Mouse (Mus musculus): ENCODE results near the gene Ap2m1. TPM values are rescaled to one million over a fixed set of nuclear protein-coding genes. Genes with fewer than 3 reads are reported as not detected.

Gene Ap2m1
- polyA plus RNA-seq, 1 experiment from 2014 or later, result 1,214 TPM

DNA sequence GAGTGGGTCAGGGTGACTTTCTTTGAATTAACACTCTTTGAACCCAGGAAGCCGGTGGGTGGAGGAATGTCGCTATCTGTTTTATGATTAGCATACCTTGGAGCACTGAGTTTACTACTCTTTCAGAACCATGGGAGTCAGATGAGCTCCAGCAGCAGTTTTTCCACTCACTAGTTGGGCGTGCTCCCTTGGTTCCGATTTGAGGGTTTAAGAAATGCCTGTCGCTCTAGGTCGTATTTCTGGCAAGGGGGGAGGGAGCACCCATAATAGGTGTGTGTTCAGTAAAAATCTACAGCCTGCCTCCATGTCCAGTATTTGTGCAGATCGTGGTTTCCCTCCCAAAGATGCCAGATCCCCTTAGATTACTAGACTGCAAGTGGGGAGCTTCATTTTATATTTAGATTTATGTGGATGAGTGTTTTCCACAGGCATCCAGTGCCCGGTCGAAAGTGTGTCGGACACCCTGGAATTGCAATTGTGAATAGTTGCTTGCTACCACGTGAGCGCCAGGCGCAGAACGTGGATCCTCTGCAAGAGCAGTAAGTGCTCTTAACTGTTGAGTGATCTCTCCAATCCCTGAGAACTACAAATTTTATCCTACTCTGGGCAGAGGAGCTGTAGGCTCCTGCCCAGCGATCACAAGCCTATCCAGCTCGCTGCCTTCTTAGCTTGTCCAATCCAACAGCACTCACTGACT is 37.1 kb upstream of the Ap2m1 start:
- H3K4me3 ChIP-seq (replicated peaks; ENCODE audit: low read length), result peak overlapping the region; percentile 55
- 16% methylated on average over 16 of the region's 16 CpGs for WGBS
- ATAC-seq (ENCODE audit: low FRiP score) (peak; percentile 1; the same call in 1 of the 2 replicates), DNase-seq (ENCODE audit: low spot score) (no peak)
- H3K4me2 ChIP-seq (replicated peaks), result peak overlapping the region; percentile 78
- no peaks in the 10 kb centered on the region for H3K9me3 ChIP-seq (ENCODE audit: control insufficient read depth, low read length)
- H3K4me1 ChIP-seq (replicated peaks; ENCODE audit: control insufficient read depth, insufficient read depth, low read length), result peaks cover 13% of the 10 kb centered on the region
- H3K27me3 ChIP-seq (ENCODE audit: control insufficient read depth, insufficient read depth, low read length), result 0 out of 2 replicates have a peak, but pooled peaks cover 3% of the 10 kb centered on the region
- 0 out of 2 replicates have a peak overlapping the region, but pooled peaks have one; percentile 28 for H3K27ac ChIP-seq
- H3K36me3 ChIP-seq (replicated peaks; ENCODE audit: control insufficient read depth, insufficient read depth), result peaks cover 29% of the 10 kb centered on the region
- H3K9ac ChIP-seq, result peak overlapping the region; percentile 68

DNA sequence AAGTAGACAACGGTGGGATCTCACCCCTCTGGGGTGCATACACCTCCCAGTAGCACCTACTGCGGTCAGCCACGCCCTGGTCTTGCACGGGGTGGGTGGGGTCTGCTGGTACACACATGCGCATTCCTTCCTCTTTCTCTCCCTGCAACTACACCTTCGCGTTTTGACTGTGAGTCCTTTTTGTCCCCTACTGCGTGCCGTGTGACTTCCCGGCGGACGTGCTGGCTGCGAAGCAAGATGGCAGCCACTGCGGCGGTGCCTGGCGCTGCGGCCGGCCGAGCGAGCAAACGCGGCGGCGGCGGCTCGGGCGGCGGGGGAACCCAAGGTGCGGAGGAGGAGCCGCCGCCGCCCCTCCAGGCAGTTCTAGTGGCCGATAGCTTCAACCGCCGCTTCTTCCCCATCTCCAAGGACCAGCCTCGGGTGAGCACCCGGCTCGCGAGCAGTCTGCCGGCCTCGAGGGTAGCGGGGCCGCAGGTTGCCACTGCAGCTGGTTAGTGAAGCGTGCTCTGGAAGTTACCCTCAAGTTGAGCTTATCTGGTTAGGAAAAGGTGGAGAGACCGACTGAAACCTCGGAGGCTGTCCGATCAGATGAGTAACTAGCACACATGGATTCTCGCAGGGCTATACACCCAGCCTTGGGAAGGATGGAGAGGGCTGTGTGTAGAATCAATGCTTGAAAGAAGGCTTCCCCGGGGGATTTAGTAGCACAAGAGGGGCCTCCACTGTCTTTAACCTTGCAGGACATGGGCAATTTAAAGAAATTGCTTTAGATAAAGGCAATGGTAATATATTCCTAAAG is 36.4 kb upstream of the Ap2m1 start, which contains the start of gene Eif2b5:
Gene Eif2b5 (plus strand): TSS at position 141 of the 799 bp plus-strand sequence.
- H3K27me3 ChIP-seq (ENCODE audit: control insufficient read depth, insufficient read depth, low read length), result 0 out of 2 replicates have a peak, but pooled peaks cover 3% of the 10 kb centered on the region
- peak within 1 kb of the TSS; percentile 68 for H3K9ac ChIP-seq
- H3K27ac ChIP-seq, result peak within 1 kb of the TSS; percentile 76
- peak within 1 kb of the TSS; percentile 55 for H3K4me3 ChIP-seq (replicated peaks; ENCODE audit: low read length)
- H3K36me3 ChIP-seq (replicated peaks; ENCODE audit: control insufficient read depth, insufficient read depth), result peaks cover 37% of the 10 kb centered on the region
- peak; percentile 94 for ATAC-seq (ENCODE audit: low FRiP score)
- peak; percentile 92 for DNase-seq (ENCODE audit: low spot score)
- peaks cover 13% of the 10 kb centered on the region for H3K4me1 ChIP-seq (replicated peaks; ENCODE audit: control insufficient read depth, insufficient read depth, low read length)
- peak within 1 kb of the TSS; percentile 78 for H3K4me2 ChIP-seq (replicated peaks)
- under 1% methylated on average over 49 of the region's 49 CpGs for WGBS
- no peaks in the 10 kb centered on the region for H3K9me3 ChIP-seq (ENCODE audit: control insufficient read depth, low read length)

DNA sequence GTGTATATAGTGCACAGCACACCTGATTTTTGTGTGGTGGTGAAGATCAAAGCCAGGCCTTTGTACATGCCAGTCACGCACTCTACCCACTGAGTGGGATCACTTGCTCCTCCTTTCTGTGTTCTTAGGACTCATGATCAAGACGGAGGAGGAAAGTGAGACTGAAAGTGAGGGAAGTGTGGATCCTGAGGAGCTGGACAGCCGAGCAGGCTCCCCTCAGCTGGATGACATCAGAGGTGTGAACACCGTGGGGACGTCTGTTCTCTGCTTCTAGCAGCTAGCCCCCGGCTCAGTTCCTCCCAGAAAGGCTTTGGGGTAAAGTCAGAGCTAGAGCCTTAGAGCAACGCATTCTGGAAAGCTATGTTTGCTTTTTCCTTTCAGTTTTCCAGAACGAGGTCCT is 29.3 kb upstream of the Ap2m1 start:
- Histone ChIP-seq H3K4me3 (replicated peaks; ENCODE audit: low read length) (no peak overlapping the region), H3K27me3 (ENCODE audit: control insufficient read depth, insufficient read depth, low read length) (no peaks in the 10 kb centered on the region)
- 91% methylated on average over 8 of the region's 8 CpGs for WGBS

DNA sequence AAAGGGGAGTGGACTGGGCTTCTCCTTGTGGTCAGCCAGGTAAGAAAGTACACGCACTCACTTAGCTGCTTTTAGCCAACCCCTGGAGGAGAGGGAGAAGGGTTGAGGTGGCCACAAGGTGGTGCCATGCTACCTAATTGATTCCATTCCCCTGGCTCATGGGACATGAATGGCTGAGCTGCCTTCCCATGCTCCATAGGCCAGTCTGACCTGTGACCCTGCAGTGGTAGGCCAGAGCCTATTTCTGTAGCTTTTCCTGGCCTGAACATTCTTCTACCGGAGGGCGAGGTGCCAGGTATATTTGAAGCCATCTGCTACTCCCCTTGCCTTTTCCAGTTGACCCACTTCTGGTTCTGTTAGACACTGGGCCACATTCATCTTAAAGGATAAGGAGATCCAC is 25.9 kb upstream of the Ap2m1 start:
- peaks cover 75% of the 10 kb centered on the region for H3K36me3 ChIP-seq (replicated peaks; ENCODE audit: control insufficient read depth, insufficient read depth)
- H3K27ac ChIP-seq, result no peak overlapping the region
- no peaks in the 10 kb centered on the region for H3K4me1 ChIP-seq (replicated peaks; ENCODE audit: control insufficient read depth, insufficient read depth, low read length)
- ATAC-seq (ENCODE audit: low FRiP score), result no peak
- WGBS, result 90% methylated on average over 3 of the region's 3 CpGs
- DNase-seq (ENCODE audit: low spot score), result no peak
- no peaks in the 10 kb centered on the region for H3K27me3 ChIP-seq (ENCODE audit: control insufficient read depth, insufficient read depth, low read length)
- H3K9ac ChIP-seq, result no peak overlapping the region
- no peaks in the 10 kb centered on the region for H3K9me3 ChIP-seq (ENCODE audit: control insufficient read depth, low read length)
- H3K4me3 ChIP-seq (replicated peaks; ENCODE audit: low read length), result no peak overlapping the region
- no peak overlapping the region for H3K4me2 ChIP-seq (replicated peaks)

More for the DNA sequence above, 29.3 kb upstream of the Ap2m1 start:
- H3K36me3 ChIP-seq (replicated peaks; ENCODE audit: control insufficient read depth, insufficient read depth), result peaks cover 99% of the 10 kb centered on the region
- H3K9me3 ChIP-seq (ENCODE audit: control insufficient read depth, low read length), result no peaks in the 10 kb centered on the region
- H3K27ac ChIP-seq, result no peak overlapping the region
- H3K9ac ChIP-seq, result no peak overlapping the region
- ATAC-seq (ENCODE audit: low FRiP score) (no peak), DNase-seq (ENCODE audit: low spot score) (no peak)
- no peak overlapping the region for H3K4me2 ChIP-seq (replicated peaks)
- H3K4me1 ChIP-seq (replicated peaks; ENCODE audit: control insufficient read depth, insufficient read depth, low read length), result no peaks in the 10 kb centered on the region

DNA sequence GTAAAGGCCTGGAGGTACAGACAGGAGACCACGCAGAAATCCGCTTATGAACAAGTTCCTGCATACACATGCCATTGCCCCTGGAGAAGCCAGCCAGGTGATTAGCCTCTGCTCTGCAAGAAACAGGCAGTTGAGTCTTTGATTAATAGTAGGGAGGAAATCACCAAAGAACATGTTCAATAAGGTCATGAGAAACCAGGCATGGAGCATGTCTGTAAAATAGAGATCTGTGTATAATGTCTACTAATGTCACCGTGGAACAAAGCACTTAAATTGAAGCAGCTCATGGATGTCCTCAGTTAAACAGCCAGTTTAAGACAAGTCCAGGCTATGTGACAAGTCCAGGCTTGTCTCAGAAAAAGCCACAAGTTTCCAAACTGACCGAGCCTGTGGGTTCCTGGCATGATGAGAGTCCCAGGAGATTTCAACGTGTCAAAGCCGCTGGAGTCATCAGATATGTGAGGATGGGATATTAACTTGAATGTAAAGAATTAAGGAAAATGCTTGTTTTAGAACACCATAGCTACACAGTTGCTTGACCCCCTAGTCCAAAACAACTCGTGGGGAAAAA is 23.9 kb upstream of the Ap2m1 start:
- 91% methylated on average over 7 of the region's 7 CpGs for WGBS
- Histone ChIP-seq H3K4me3 (replicated peaks; ENCODE audit: low read length) (no peak overlapping the region), H3K9ac (no peak overlapping the region), H3K4me1 (replicated peaks; ENCODE audit: control insufficient read depth, insufficient read depth, low read length) (0 out of 2 replicates have a peak, but pooled peaks cover 5% of the 10 kb centered on the region), H3K27me3 (ENCODE audit: control insufficient read depth, insufficient read depth, low read length) (no peaks in the 10 kb centered on the region), H3K36me3 (replicated peaks; ENCODE audit: control insufficient read depth, insufficient read depth) (peaks cover 55% of the 10 kb centered on the region), H3K27ac (no peak overlapping the region), H3K9me3 (ENCODE audit: control insufficient read depth, low read length) (no peaks in the 10 kb centered on the region), H3K4me2 (replicated peaks) (no peak overlapping the region)
- no peak for ATAC-seq (ENCODE audit: low FRiP score)
- DNase-seq (ENCODE audit: low spot score), result no peak

DNA sequence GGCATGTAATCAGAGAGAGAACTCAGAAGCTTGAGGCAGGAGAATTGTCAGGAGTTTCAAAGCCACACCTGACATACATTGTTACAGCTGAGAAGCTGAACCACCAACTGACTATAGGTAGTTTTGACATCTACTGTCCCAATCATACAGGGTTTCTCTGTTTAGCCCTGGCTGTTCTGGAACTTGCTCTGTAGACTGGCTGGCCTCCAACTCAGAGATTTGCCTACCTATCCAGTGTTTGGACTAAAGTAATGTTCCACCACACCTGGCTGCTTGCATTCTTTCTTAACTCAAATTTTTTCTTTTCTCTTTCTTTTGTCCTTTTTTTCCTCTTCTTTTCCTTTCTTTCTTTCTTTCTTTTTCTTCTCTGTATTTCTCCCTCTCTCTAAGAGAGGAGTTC is 19.2 kb upstream of the Ap2m1 start:
- no peak for DNase-seq (ENCODE audit: low spot score)
- peaks cover 27% of the 10 kb centered on the region; the same call in 1 of the 2 replicates for H3K4me1 ChIP-seq (replicated peaks; ENCODE audit: control insufficient read depth, insufficient read depth, low read length)
- no peaks in the 10 kb centered on the region for H3K27me3 ChIP-seq (ENCODE audit: control insufficient read depth, insufficient read depth, low read length)
- peak overlapping the region; percentile 99 for H3K9ac ChIP-seq
- ATAC-seq (ENCODE audit: low FRiP score), result no peak
- peak overlapping the region; percentile 89 for H3K27ac ChIP-seq
- H3K4me2 ChIP-seq (replicated peaks), result peak overlapping the region; percentile 92
- H3K36me3 ChIP-seq (replicated peaks; ENCODE audit: control insufficient read depth, insufficient read depth), result peaks cover 17% of the 10 kb centered on the region
- H3K9me3 ChIP-seq (ENCODE audit: control insufficient read depth, low read length), result no peaks in the 10 kb centered on the region
- peak overlapping the region; percentile 94 for H3K4me3 ChIP-seq (replicated peaks; ENCODE audit: low read length)

DNA sequence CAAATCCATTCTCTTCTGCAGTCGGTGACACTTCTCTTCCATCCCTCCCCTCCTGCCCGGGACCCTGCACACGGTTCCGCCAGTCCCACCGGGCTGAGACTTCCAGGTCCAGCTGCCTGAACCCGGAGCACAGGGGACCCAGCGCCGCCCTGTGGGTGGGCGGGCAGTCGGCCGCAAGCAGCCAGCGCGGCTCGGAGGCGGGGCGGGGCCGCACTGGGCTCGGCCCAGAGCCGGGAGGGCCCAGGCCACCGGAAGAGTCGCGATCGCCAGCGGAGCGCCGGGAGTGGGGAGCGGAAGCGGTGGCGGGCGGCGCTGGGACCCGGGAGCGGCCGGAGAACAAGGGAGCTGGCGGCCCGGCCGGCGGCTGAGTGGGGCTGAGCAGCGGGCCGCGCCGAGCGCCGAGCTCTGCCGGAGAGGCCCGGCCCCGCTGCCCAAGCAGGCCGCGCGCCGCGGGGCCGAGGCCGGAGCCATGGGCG is 18.5 kb upstream of the Ap2m1 start, which contains the start of gene Dvl3:
Gene Dvl3 (plus strand): TSS at position 257 of the 476 bp plus-strand sequence.
- Histone ChIP-seq H3K27ac (peak within 1 kb of the TSS; percentile 89), H3K4me2 (replicated peaks) (peak within 1 kb of the TSS; percentile 92), H3K9me3 (ENCODE audit: control insufficient read depth, low read length) (no peaks in the 10 kb centered on the region), H3K9ac (peak within 1 kb of the TSS; percentile 99), H3K4me1 (replicated peaks; ENCODE audit: control insufficient read depth, insufficient read depth, low read length) (peaks cover 27% of the 10 kb centered on the region; the same call in 1 of the 2 replicates), H3K27me3 (ENCODE audit: control insufficient read depth, insufficient read depth, low read length) (no peaks in the 10 kb centered on the region), H3K36me3 (replicated peaks; ENCODE audit: control insufficient read depth, insufficient read depth) (peaks cover 17% of the 10 kb centered on the region), H3K4me3 (replicated peaks; ENCODE audit: low read length) (peak within 1 kb of the TSS; percentile 94)
- ATAC-seq (ENCODE audit: low FRiP score), result peak; percentile 95
- peak; percentile 84 for DNase-seq (ENCODE audit: low spot score)
- under 1% methylated on average over 50 of the region's 55 CpGs for WGBS

DNA sequence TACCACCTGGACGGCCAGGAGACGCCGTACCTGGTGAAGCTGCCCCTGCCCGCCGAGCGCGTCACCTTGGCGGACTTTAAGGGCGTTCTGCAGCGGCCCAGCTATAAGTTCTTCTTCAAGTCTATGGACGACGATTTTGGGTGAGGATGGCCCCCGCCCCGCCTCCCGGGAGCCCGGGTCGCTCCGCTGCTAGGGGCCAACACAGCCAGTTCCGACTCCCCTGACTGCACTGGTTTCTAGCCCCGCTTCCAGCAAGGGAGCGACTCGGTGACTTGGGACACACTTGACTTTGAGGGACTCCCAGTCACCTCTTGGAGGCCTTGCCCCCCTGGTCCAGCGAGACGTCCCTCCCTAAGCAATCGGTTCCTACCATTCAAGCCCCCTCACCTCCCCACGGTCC is 18.1 kb upstream of the Ap2m1 start:
- H3K27me3 ChIP-seq (ENCODE audit: control insufficient read depth, insufficient read depth, low read length), result no peaks in the 10 kb centered on the region
- H3K9ac ChIP-seq, result peak overlapping the region; percentile 99
- H3K4me1 ChIP-seq (replicated peaks; ENCODE audit: control insufficient read depth, insufficient read depth, low read length), result peaks cover 27% of the 10 kb centered on the region; the same call in 1 of the 2 replicates
- peaks cover 19% of the 10 kb centered on the region for H3K36me3 ChIP-seq (replicated peaks; ENCODE audit: control insufficient read depth, insufficient read depth)
- H3K4me3 ChIP-seq (replicated peaks; ENCODE audit: low read length), result peak overlapping the region; percentile 94
- peak overlapping the region; percentile 89 for H3K27ac ChIP-seq
- ATAC-seq (ENCODE audit: low FRiP score), result peak; percentile 35
- peak overlapping the region; percentile 92 for H3K4me2 ChIP-seq (replicated peaks)
- 0% methylated on average over 26 of the region's 26 CpGs for WGBS
- DNase-seq (ENCODE audit: low spot score), result no peak
- no peaks in the 10 kb centered on the region for H3K9me3 ChIP-seq (ENCODE audit: control insufficient read depth, low read length)
